Mouse (Mus musculus) hindbrain, embryonic 15.5 days (tissue): ENCODE results near the gene Mrps34. TPM values are rescaled to one million over a fixed set of nuclear protein-coding genes. Genes with fewer than 3 reads are reported as not detected.

Experiments
- ATAC-seq: fragments of 200-750 bp; cut with Nextera tagmentation; 2 replicates; pipeline ENCODE4 v1.8.0; 2017; ENCODE audit warnings: low read depth, moderate number of reproducible peaks, moderate TSS enrichment; ENCODE audit not compliant: low FRiP score
- H3K27ac ChIP-seq: fragments of 300-500 bp; sonication (generic); replicated peaks from 2 replicates; pipeline ENCODE4 v1.5.1; 2015; ENCODE audit warnings: mild to moderate bottlenecking, inconsistent platforms
- H3K27me3 ChIP-seq: fragments of 300-500 bp; sonication (generic); 2 replicates; pipeline ENCODE4 v1.6.1; 2015; ENCODE audit warnings: control low read depth, inconsistent platforms
- H3K36me3 ChIP-seq: fragments of 300-500 bp; sonication (generic); 2 replicates; pipeline ENCODE4 v1.6.1; 2015; ENCODE audit warnings: control low read depth, inconsistent platforms
- H3K4me1 ChIP-seq: fragments of 300-500 bp; sonication (generic); replicated peaks from 2 replicates; pipeline ENCODE4 v1.6.1; 2015; ENCODE audit warnings: control low read depth, inconsistent platforms
- H3K4me2 ChIP-seq: fragments of 300-500 bp; sonication (generic); 2 replicates; pipeline ENCODE4 v1.6.1; 2015; ENCODE audit warnings: moderate library complexity, mild to moderate bottlenecking, inconsistent platforms
- H3K4me3 ChIP-seq: fragments of 300-500 bp; sonication (generic); 2 replicates; pipeline ENCODE4 v1.5.1; 2015; ENCODE audit warnings: mild to moderate bottlenecking, inconsistent platforms
- H3K9ac ChIP-seq: fragments of 300-500 bp; sonication (generic); 2 replicates; pipeline ENCODE4 v1.6.1; 2015; ENCODE audit warnings: inconsistent platforms
- H3K9me3 ChIP-seq: fragments of 300-500 bp; sonication (generic); 2 replicates; pipeline ENCODE4 v1.6.1; 2016; ENCODE audit warnings: control low read depth, inconsistent platforms
- WGBS: fragments of 180-500 bp; shearing (Covaris S2); methylation state at CpG from one replicate; pipeline ENCODE4 v1.1.7; 2015; 5-methylcytosine and 5-hydroxymethylcytosine counted together
- polyA plus RNA-seq: library from polyadenylated mRNA; unstranded; fragments of >200 nt; fragmentation: Nextera tagmentation; extraction: Ambion mirVana; gene quantifications from 2 replicates; pipeline ENCODE4 v1.2.1, GENCODE M21; 2015

Gene Mrps34
- polyA plus RNA-seq, 1 experiment from 2014 or later = 80.1 TPM

- H3K4me3 ChIP-seq = peak overlapping the region; percentile 82
- H3K27ac ChIP-seq = peak overlapping the region; percentile 79
- peak overlapping the region; percentile 97 for H3K4me2 ChIP-seq
- WGBS = 14% methylated on average over 23 of the region's 23 CpGs
- peak overlapping the region; percentile 87 for H3K9ac ChIP-seq
- H3K9me3 ChIP-seq = no peaks in the 10 kb centered on the region
- peaks cover 46% of the 10 kb centered on the region for H3K4me1 ChIP-seq
- H3K27me3 ChIP-seq = no peaks in the 10 kb centered on the region
- peaks cover 60% of the 10 kb centered on the region for H3K36me3 ChIP-seq
- ATAC-seq = no peak
Observed at GRCm38 (mm10) chr17:24895571-24896240, 790 bp downstream of the Mrps34 start.

DNA sequence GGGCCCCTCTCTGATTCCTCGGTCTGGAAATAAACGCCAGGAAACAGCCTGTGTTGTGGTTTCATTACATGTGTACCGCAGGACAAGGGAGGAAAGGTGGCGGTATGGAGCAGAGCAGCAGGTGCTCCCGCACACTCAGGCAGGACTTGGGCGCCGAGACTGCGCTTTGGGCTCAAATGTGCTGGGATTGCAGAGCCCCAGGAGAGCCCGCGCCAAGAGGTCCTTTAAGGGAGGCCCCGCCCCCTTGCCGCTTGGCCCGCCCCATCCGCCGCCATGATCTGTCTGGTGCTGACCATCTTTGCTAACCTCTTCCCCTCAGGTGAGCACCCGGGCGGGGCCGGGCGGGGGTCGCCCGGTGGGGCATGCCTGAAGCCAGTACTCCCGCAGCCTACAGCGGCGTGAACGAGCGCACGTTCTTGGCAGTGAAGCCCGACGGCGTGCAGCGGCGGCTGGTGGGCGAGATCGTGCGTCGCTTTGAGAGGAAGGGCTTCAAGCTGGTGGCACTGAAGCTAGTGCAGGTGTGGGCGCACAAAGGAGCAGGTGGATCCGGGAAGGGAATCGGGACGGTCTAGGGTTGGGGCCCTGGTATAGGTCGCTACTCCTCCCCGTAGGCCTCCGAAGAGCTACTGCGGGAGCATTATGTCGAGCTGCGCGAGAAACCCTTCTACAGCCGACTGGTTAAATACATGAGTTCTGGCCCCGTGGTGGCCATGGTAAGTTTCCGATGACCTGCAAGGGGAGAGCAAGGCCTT is 1.5 kb downstream of the Mrps34 start, which contains the start of gene Nme3:
Gene Nme3 (plus strand): TSS at position 260 of the 752 bp plus-strand sequence.
- peak within 1 kb of the TSS; percentile 97 for H3K4me2 ChIP-seq
- WGBS = under 1% methylated on average over 50 of the region's 50 CpGs

GRCm38 (mm10) chr17:24896993-24897269 is 2.0 kb downstream of the Mrps34 start:
- 25% methylated on average over 11 of the region's 11 CpGs for WGBS

More for the DNA sequence above, 1.5 kb downstream of the Mrps34 start, which contains the start of gene Nme3:
- peak; percentile 74 for ATAC-seq
- Histone ChIP-seq H3K36me3 (peaks cover 60% of the 10 kb centered on the region), H3K27ac (peak within 1 kb of the TSS; percentile 79), H3K4me3 (peak within 1 kb of the TSS; percentile 82), H3K9ac (peak within 1 kb of the TSS; percentile 87), H3K9me3 (no peaks in the 10 kb centered on the region), H3K27me3 (no peaks in the 10 kb centered on the region), H3K4me1 (peaks cover 46% of the 10 kb centered on the region)

GRCm38 (mm10) chr17:24897600-24897999 is 2.7 kb downstream of the Mrps34 start:
- H3K4me2 ChIP-seq = peak overlapping the region; percentile 97
- H3K4me3 ChIP-seq = peak overlapping the region; percentile 82
- peaks cover 60% of the 10 kb centered on the region for H3K36me3 ChIP-seq
- no peak overlapping the region for H3K27ac ChIP-seq
- no peaks in the 10 kb centered on the region for H3K9me3 ChIP-seq
- H3K9ac ChIP-seq = peak overlapping the region; percentile 87
- peaks cover 46% of the 10 kb centered on the region for H3K4me1 ChIP-seq
- 72% methylated on average over 4 of the region's 4 CpGs for WGBS
- no peak for ATAC-seq
- no peaks in the 10 kb centered on the region for H3K27me3 ChIP-seq

More at GRCm38 (mm10) chr17:24896993-24897269, 2.0 kb downstream of the Mrps34 start:
- H3K27me3 ChIP-seq = no peaks in the 10 kb centered on the region
- ATAC-seq = no peak
- peak overlapping the region; percentile 87 for H3K9ac ChIP-seq
- peak overlapping the region; percentile 82 for H3K4me3 ChIP-seq
- H3K9me3 ChIP-seq = no peaks in the 10 kb centered on the region
- peaks cover 46% of the 10 kb centered on the region for H3K4me1 ChIP-seq
- peaks cover 61% of the 10 kb centered on the region for H3K36me3 ChIP-seq
- peak overlapping the region; percentile 97 for H3K4me2 ChIP-seq
- H3K27ac ChIP-seq = peak overlapping the region; percentile 79

DNA sequence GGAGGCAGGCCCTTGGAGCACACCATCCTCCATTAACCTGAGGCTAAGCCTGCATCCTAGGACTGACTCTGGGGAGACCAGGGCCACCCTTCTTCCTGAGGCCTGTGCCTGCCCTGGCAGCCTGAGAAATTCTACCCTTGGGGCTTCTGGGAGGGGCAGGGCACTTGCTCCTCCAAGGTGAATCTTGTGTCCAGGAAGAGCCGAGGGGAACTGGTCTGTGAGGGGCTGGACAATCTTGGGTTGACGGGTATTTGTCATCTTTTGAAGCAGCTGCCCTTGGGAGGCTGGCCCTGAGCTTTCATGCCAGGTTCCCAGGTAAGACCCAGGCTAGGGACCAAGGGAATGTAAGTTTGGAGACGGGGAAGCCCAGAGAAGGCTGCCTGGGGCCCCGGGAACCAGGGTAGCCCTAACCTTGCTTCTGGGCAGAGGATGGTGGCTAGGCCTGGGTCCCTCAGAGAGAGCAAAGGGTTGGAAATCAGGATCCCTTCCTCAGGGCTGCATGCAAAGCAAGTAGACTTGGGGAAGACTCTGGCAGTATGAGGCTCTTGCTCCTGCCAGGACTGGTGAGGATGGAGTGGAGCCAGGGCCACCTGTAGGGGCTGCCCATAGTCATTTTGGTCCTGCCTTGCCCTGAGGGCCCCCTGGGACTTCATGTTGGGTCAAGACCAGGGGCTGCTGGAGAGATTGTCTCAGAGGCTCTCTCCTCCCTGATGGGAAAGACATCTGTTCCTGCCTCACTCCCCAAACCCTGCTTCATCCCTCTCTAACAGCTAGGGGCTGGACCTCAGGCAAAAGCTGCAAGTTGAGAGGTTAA is 3.3 kb downstream of the Mrps34 start:
- Histone ChIP-seq H3K4me2 (0 out of 2 replicates have a peak overlapping the region, but pooled peaks have one; percentile 97), H3K9ac (peak overlapping the region; percentile 87; the same call in 1 of the 2 replicates), H3K9me3 (no peaks in the 10 kb centered on the region), H3K27ac (no peak overlapping the region), H3K27me3 (no peaks in the 10 kb centered on the region), H3K36me3 (peaks cover 60% of the 10 kb centered on the region), H3K4me1 (peaks cover 41% of the 10 kb centered on the region), H3K4me3 (peak overlapping the region; percentile 82)
- WGBS = 78% methylated on average over 4 of the region's 4 CpGs
- ATAC-seq = no peak

DNA sequence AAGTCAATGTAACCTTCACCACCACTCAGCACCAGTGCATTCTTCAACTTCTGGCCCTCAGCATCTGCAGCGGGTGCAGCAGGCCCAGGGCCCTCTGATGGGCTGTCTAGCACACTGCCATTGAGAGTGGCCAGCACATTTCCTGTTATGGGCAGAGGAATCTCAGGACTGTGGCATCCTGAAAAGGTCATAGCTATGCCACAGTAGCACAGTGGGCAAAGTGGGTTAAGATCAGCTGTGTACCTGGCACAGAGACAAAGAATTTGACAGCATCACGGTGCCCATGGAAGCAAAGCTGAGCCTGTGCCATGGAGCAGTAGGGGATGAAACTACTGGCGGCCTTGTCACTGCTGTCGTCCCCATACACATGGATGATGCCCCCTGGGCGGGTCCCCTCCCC is 4.2 kb downstream of the Mrps34 start:
- 76% methylated on average over 5 of the region's 5 CpGs for WGBS
- peaks cover 64% of the 10 kb centered on the region for H3K36me3 ChIP-seq
- ATAC-seq = no peak

DNA sequence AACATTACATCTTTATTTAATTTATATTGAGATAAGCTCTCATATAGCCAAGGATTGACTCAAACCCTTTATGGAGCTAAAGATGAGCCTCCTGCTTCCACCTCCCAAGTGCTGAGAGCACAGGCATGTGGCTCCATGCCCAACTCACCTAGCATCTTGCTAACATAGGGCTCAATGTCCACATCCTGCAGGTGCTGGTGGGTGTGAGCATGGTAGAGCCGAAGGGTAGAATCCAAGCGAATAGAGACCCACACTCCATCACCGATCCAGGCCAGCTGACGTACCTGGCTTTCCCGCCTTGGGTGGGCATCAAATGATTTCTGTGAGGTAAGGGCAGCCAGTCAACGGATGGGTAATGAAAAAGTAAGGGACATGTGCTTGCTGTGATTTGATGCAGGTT is 5.1 kb downstream of the Mrps34 start:
- H3K9me3 ChIP-seq = no peaks in the 10 kb centered on the region
- no peak overlapping the region for H3K4me3 ChIP-seq
- peaks cover 73% of the 10 kb centered on the region for H3K36me3 ChIP-seq
- no peak for ATAC-seq
- no peak overlapping the region for H3K4me2 ChIP-seq
- no peak overlapping the region for H3K9ac ChIP-seq
- peaks cover 29% of the 10 kb centered on the region for H3K4me1 ChIP-seq
- no peak overlapping the region for H3K27ac ChIP-seq
- WGBS = 94% methylated on average over 6 of the region's 6 CpGs
- no peaks in the 10 kb centered on the region for H3K27me3 ChIP-seq

More for the DNA sequence above, 4.2 kb downstream of the Mrps34 start:
- Histone ChIP-seq H3K4me2 (no peak overlapping the region), H3K4me1 (peaks cover 32% of the 10 kb centered on the region), H3K27ac (no peak overlapping the region), H3K9ac (no peak overlapping the region), H3K9me3 (no peaks in the 10 kb centered on the region), H3K27me3 (no peaks in the 10 kb centered on the region), H3K4me3 (no peak overlapping the region)

GRCm38 (mm10) chr17:24902124-24902523 is 7.2 kb downstream of the Mrps34 start:
- ATAC-seq = no peak
- Histone ChIP-seq H3K27ac (no peak overlapping the region), H3K9ac (no peak overlapping the region), H3K4me3 (no peak overlapping the region), H3K9me3 (no peaks in the 10 kb centered on the region), H3K4me2 (no peak overlapping the region), H3K4me1 (peaks cover 13% of the 10 kb centered on the region), H3K36me3 (peaks cover 94% of the 10 kb centered on the region), H3K27me3 (no peaks in the 10 kb centered on the region)
- WGBS = 96% methylated on average over 5 of the region's 5 CpGs

DNA sequence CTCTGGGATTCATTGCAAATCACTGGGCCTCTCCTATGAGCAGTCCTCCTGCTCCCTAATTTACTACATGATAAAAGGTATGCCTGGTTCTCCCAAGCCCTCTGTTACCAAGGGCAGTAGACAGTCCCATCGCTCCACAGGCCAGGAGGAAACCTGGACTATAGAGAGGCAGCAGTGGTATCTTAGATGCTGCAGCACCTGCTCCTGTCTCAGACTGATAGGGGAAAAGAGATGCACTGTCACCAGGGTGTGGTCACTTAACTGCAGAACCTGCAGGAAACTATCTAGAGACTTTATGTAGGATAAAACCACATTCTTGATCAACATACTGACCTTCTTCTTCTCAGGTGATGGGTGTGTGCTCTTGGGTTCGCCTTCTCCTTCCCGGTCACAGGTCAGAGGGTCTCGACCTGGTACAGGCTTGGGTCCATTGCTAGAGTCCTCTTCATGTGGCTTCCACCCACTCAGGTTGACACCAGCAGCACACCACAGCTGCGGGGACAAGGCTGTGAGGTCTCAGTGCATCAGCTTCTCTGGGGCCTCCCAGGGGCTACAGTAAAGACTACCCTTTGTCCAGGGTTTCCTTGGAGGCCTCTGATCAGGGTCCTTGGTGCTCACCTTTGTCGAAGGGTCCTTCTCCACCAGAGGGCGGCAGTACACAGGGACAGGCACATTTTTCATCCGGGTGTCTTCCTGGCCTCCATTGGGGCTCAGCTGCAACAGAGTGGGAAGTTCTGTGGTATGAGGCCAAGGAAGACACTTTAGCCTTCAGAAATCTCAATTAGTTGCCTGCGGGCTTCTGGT is 8.0 kb downstream of the Mrps34 start:
- Histone ChIP-seq H3K27me3 (no peaks in the 10 kb centered on the region), H3K4me3 (no peak overlapping the region), H3K27ac (no peak overlapping the region), H3K4me2 (no peak overlapping the region), H3K9ac (no peak overlapping the region), H3K9me3 (no peaks in the 10 kb centered on the region), H3K36me3 (peaks cover 97% of the 10 kb centered on the region), H3K4me1 (peaks cover 5% of the 10 kb centered on the region)
- ATAC-seq = no peak
- WGBS = 67% methylated on average over 9 of the region's 9 CpGs

GRCm38 (mm10) chr17:24903767-24904166 is 8.9 kb downstream of the Mrps34 start:
- H3K4me1 ChIP-seq = no peaks in the 10 kb centered on the region
- no peak overlapping the region for H3K4me2 ChIP-seq
- no peak overlapping the region for H3K27ac ChIP-seq
- no peak overlapping the region for H3K4me3 ChIP-seq
- peaks cover 99% of the 10 kb centered on the region for H3K36me3 ChIP-seq
- no peaks in the 10 kb centered on the region for H3K27me3 ChIP-seq
- H3K9me3 ChIP-seq = no peaks in the 10 kb centered on the region
- no peak overlapping the region for H3K9ac ChIP-seq
- WGBS = 93% methylated on average over 9 of the region's 9 CpGs
- ATAC-seq = no peak

GRCm38 (mm10) chr17:24907591-24907990 is 12.7 kb downstream of the Mrps34 start:
- no peak overlapping the region for H3K9ac ChIP-seq
- peaks cover 100% of the 10 kb centered on the region for H3K36me3 ChIP-seq
- H3K4me3 ChIP-seq = no peak overlapping the region
- no peaks in the 10 kb centered on the region for H3K9me3 ChIP-seq
- no peaks in the 10 kb centered on the region for H3K27me3 ChIP-seq
- H3K27ac ChIP-seq = no peak overlapping the region
- ATAC-seq = no peak
- 94% methylated on average over 2 of the region's 2 CpGs for WGBS
- H3K4me2 ChIP-seq = no peak overlapping the region
- no peaks in the 10 kb centered on the region for H3K4me1 ChIP-seq
